Mouse (Mus musculus): ENCODE data around the gene Kcnk6. TPM values are rescaled to one million over a fixed set of nuclear protein-coding genes. Genes with fewer than 3 reads are reported as not detected.
A peak's percentile ranks its signal among the peaks of the same experiment; 100 is the strongest.
"Not testable (repeated sequence)": the region's sequence is repeated elsewhere in the genome, so short reads cannot be mapped to it uniquely, and the experiment has no call there.

Gene Kcnk6
- polyA plus RNA-seq, 1 experiment from 2014 or later, result 5.2 TPM

- no peak overlapping the region for H3K9ac ChIP-seq
- H3K4me3 ChIP-seq, result no peak overlapping the region
- H3K4me1 ChIP-seq, result peaks cover 18% of the 10 kb centered on the region
- no peak overlapping the region for H3K27ac ChIP-seq
- 81% methylated on average over 5 of the region's 5 CpGs for WGBS
- H3K9me3 ChIP-seq, result no peaks in the 10 kb centered on the region
- no peak overlapping the region for H3K4me2 ChIP-seq
- H3K27me3 ChIP-seq, result peaks cover 14% of the 10 kb centered on the region; the same call in 1 of the 2 replicates
- ATAC-seq (ENCODE audit: insufficient number of reproducible peaks, low FRiP score, low TSS enrichment, low read depth), result no peak
- H3K36me3 ChIP-seq, result peaks cover 29% of the 10 kb centered on the region
These were observed 13.7 kb upstream of the Kcnk6 start for GRCm38 (mm10) chr7:29246015-29246414.

- H3K27ac ChIP-seq, result no peak overlapping the region
- ATAC-seq (ENCODE audit: insufficient number of reproducible peaks, low FRiP score, low TSS enrichment, low read depth), result no peak
- H3K9ac ChIP-seq, result no peak overlapping the region
- peaks cover 29% of the 10 kb centered on the region for H3K36me3 ChIP-seq
- 87% methylated on average over 7 of the region's 7 CpGs for WGBS
- no peak overlapping the region for H3K4me3 ChIP-seq
- H3K4me2 ChIP-seq, result no peak overlapping the region
- H3K27me3 ChIP-seq, result peaks cover 14% of the 10 kb centered on the region; the same call in 1 of the 2 replicates
- H3K9me3 ChIP-seq, result no peaks in the 10 kb centered on the region
- peaks cover 20% of the 10 kb centered on the region for H3K4me1 ChIP-seq
These were observed 12.6 kb upstream of the Kcnk6 start for GRCm38 (mm10) chr7:29244732-29245416.

- Histone ChIP-seq H3K4me3 (peak within 1 kb of the TSS; percentile 73), H3K4me1 (peaks cover 16% of the 10 kb centered on the region), H3K36me3 (no peaks in the 10 kb centered on the region), H3K27me3 (no peaks in the 10 kb centered on the region), H3K9ac (peak within 1 kb of the TSS; percentile 64), H3K27ac (peak within 1 kb of the TSS; percentile 96), H3K9me3 (no peaks in the 10 kb centered on the region), H3K4me2 (peak within 1 kb of the TSS; percentile 69)
- peak; percentile 96 for ATAC-seq (ENCODE audit: insufficient number of reproducible peaks, low FRiP score, low TSS enrichment, low read depth)
- WGBS, result under 1% methylated on average over 60 of the region's 60 CpGs
These were observed 6.0 kb upstream of the Kcnk6 start, which contains the start of gene Yif1b for GRCm38 (mm10) chr7:29238019-29238967. Gene Yif1b, plus strand, starts transcription at chr7:29238329.

DNA sequence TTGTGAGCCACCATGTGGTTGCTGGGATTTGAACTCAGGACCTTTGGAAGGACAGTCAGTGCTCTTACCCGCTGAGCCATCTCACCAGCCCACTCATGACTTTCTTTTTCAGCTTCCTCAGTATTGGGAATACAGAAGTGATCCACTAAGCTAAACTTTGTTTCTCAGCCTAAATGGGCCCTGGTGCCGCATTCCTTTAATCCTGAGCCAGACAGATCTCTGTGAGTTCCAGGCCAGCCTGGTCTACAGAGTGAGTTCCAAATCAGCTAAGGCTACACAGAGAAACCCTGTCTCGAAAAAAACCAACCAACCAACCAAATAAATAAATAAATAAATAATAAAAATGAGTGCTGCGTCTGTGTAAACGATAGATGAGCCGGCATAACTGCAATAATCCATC lies 5.3 kb upstream of the Kcnk6 start:
- H3K9ac ChIP-seq, result peak overlapping the region; percentile 35; the same call in 1 of the 2 replicates
- not testable (repeated sequence) for H3K27me3 ChIP-seq; H3K36me3 ChIP-seq; ATAC-seq (ENCODE audit: insufficient number of reproducible peaks, low FRiP score, low TSS enrichment, low read depth); H3K9me3 ChIP-seq
- H3K4me3 ChIP-seq, result peak overlapping the region; percentile 73
- peak overlapping the region; percentile 96 for H3K27ac ChIP-seq
- peaks cover 16% of the 10 kb centered on the region for H3K4me1 ChIP-seq
- 28% methylated on average over 6 of the region's 6 CpGs for WGBS
- H3K4me2 ChIP-seq, result peak overlapping the region; percentile 69

DNA sequence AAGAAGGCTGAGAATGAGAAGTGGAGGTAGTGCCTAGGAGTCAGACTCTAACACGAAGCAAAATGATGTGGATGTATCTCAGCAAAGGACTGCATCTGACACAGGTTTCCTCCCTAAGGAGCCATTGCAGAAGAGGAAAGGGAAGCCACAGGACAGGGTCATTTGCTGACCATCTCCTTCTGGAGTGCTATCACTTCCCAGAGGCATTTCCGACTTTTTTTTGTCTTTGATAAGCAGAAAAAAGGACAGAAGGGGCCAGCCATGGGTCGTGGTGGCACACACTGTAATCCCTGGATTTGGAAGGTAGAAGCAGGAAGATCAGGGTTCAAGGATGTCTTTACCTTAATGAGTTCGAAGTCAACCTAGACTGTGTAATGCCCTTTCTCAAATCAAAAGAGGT lies 4.3 kb upstream of the Kcnk6 start:
- Histone ChIP-seq H3K36me3 (no peaks in the 10 kb centered on the region), H3K9ac (no peak overlapping the region), H3K4me2 (no peak overlapping the region), H3K4me1 (peaks cover 25% of the 10 kb centered on the region), H3K27ac (no peak overlapping the region), H3K9me3 (no peaks in the 10 kb centered on the region), H3K27me3 (peaks cover 9% of the 10 kb centered on the region), H3K4me3 (no peak overlapping the region)
- ATAC-seq (ENCODE audit: insufficient number of reproducible peaks, low FRiP score, low TSS enrichment, low read depth), result no peak
- WGBS, result 74% methylated on average over 4 of the region's 4 CpGs

DNA sequence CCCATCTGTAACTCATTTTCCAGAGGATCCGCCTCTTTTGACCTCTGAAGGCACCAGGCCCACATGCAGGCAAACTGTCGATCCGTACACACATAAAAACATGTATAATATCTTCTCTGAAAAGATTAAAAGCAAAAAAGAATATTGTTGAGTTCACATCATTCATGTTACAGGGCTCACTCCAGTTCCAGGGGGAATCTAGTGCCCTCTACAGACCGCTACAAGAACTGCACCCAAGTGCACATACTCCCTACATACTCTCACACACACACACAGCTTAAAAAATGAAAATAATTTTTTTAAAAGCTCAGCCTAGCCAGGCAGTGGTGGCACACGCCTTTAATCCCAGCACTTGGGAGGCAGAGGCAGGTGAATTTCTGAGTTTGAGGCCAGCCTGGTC lies 2.3 kb upstream of the Kcnk6 start:
- no peak for ATAC-seq (ENCODE audit: insufficient number of reproducible peaks, low FRiP score, low TSS enrichment, low read depth)
- Histone ChIP-seq H3K4me3 (no peak overlapping the region), H3K4me2 (no peak overlapping the region), H3K27me3 (peaks cover 14% of the 10 kb centered on the region), H3K36me3 (no peaks in the 10 kb centered on the region), H3K9me3 (no peaks in the 10 kb centered on the region), H3K4me1 (peaks cover 29% of the 10 kb centered on the region), H3K9ac (no peak overlapping the region), H3K27ac (no peak overlapping the region)
- WGBS, result 75% methylated on average over 5 of the region's 5 CpGs

DNA sequence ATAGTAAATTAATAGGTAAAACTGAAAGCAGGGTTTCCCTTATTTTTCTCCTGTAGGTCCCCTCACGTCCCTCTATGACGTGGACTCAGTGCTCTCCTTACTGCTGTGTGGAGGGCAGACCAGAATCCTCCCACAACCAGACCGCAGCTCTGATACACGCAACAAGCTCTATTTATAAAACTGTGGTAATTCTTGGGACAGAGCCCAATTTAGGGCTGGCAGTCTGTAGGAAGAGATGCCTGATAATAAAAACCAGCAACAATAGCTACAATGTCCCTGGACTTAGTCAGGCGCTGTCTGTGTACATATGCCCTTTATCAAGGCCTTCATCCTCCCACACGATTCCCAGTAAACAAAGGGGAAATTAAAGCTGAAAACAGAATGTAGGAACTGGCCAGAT lies 1.4 kb upstream of the Kcnk6 start:
- Histone ChIP-seq H3K4me2 (no peak overlapping the region), H3K27me3 (peaks cover 14% of the 10 kb centered on the region), H3K36me3 (no peaks in the 10 kb centered on the region), H3K4me1 (peaks cover 26% of the 10 kb centered on the region), H3K9me3 (no peaks in the 10 kb centered on the region), H3K4me3 (no peak overlapping the region), H3K27ac (no peak overlapping the region), H3K9ac (no peak overlapping the region)
- 50% methylated on average over 6 of the region's 6 CpGs for WGBS
- ATAC-seq (ENCODE audit: insufficient number of reproducible peaks, low FRiP score, low TSS enrichment, low read depth), result no peak

GRCm38 (mm10) chr7:29231517-29231916 lies 798 bp downstream of the Kcnk6 start:
- Histone ChIP-seq H3K36me3 (no peaks in the 10 kb centered on the region), H3K27ac (no peak overlapping the region), H3K4me2 (peak overlapping the region; percentile 96), H3K4me3 (peak overlapping the region; percentile 71), H3K9me3 (no peaks in the 10 kb centered on the region), H3K27me3 (peaks cover 14% of the 10 kb centered on the region), H3K4me1 (peaks cover 22% of the 10 kb centered on the region), H3K9ac (no peak overlapping the region)
- no peak for ATAC-seq (ENCODE audit: insufficient number of reproducible peaks, low FRiP score, low TSS enrichment, low read depth)
- WGBS, result 46% methylated on average over 3 of the region's 3 CpGs

- ATAC-seq (ENCODE audit: insufficient number of reproducible peaks, low FRiP score, low TSS enrichment, low read depth), result no peak
- WGBS, result 69% methylated on average over 3 of the region's 3 CpGs
- Histone ChIP-seq H3K4me1 (peaks cover 22% of the 10 kb centered on the region), H3K9me3 (no peaks in the 10 kb centered on the region), H3K36me3 (peaks cover 1% of the 10 kb centered on the region; the same call in 1 of the 2 replicates), H3K27ac (no peak overlapping the region), H3K27me3 (peaks cover 14% of the 10 kb centered on the region), H3K4me3 (no peak overlapping the region), H3K9ac (no peak overlapping the region), H3K4me2 (no peak overlapping the region)
These were observed 1.8 kb downstream of the Kcnk6 start for GRCm38 (mm10) chr7:29230560-29230959.

DNA sequence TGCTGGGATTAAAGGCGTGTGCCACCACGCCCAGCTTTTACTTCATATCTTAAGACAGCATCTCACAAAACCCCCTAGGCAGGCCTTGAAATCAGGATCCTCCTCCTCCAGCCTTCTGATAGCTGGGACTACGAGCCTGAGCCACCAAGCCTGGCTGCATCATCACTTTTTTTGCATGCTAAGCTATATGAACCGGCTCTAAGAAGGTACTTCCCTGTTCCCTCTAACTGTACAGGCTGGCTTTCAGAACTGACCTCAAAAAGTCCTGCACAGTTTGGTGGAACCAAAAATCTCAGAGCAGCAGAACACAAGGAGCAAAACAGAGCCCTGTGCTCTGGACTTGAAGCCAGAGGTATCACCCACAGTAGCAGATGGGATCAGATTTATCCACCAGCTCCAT lies 4.1 kb downstream of the Kcnk6 start:
- WGBS, result 69% methylated on average over 4 of the region's 4 CpGs
- Histone ChIP-seq H3K36me3 (peaks cover 19% of the 10 kb centered on the region), H3K9me3 (no peaks in the 10 kb centered on the region), H3K27me3 (peaks cover 14% of the 10 kb centered on the region), H3K4me3 (no peak overlapping the region), H3K4me1 (peaks cover 27% of the 10 kb centered on the region), H3K4me2 (no peak overlapping the region), H3K27ac (no peak overlapping the region), H3K9ac (no peak overlapping the region)
- ATAC-seq (ENCODE audit: insufficient number of reproducible peaks, low FRiP score, low TSS enrichment, low read depth), result no peak

DNA sequence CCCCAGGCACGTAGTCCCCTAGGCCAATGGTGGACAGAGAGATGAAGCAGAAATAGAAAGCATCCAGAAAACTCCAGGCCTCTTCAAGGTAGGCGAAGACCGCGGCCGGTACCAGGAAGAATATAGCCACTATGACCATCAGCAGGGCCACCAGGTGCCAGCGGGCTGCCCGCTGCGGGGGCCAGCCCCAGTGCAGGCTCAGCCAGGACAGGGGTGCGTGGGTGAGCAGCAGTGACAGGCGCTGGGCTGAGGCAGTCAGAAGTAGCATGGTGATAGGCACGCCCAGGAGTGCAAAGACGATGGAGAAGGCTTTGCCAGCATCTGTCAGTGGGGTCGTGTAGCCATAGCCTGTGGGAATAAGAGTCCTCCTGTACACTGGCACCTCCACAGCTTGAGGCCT lies 6.8 kb downstream of the Kcnk6 start:
- Histone ChIP-seq H3K9ac (no peak overlapping the region), H3K4me2 (no peak overlapping the region)

More for the DNA sequence above, 6.8 kb downstream of the Kcnk6 start:
- H3K9me3 ChIP-seq, result no peaks in the 10 kb centered on the region
- H3K27ac ChIP-seq, result no peak overlapping the region
- H3K4me1 ChIP-seq, result peaks cover 13% of the 10 kb centered on the region
- 76% methylated on average over 13 of the region's 13 CpGs for WGBS
- H3K27me3 ChIP-seq, result no peaks in the 10 kb centered on the region
- peaks cover 23% of the 10 kb centered on the region for H3K36me3 ChIP-seq
- ATAC-seq (ENCODE audit: insufficient number of reproducible peaks, low FRiP score, low TSS enrichment, low read depth), result no peak
- H3K4me3 ChIP-seq, result no peak overlapping the region
